Mouse (Mus musculus) embryonic fibroblast, embryonic 13.5 days (primary cell): ENCODE results near the gene Smad3.

ENCODE experiments used
- CTCF ChIP-seq: IDR thresholded peaks from 2 replicates; pipeline ENCODE4 v1.5.1; 2011; ENCODE audit warnings: mild to moderate bottlenecking, control low read depth, low read length, moderate library complexity, borderline replicate concordance; ENCODE audit not compliant: insufficient read depth
- POLR2A ChIP-seq: IDR thresholded peaks from 2 replicates; pipeline ENCODE4 v1.6.1; 2011; ENCODE audit warnings: low read depth, mild to moderate bottlenecking, control low read depth, low read length, moderate library complexity

DNA sequence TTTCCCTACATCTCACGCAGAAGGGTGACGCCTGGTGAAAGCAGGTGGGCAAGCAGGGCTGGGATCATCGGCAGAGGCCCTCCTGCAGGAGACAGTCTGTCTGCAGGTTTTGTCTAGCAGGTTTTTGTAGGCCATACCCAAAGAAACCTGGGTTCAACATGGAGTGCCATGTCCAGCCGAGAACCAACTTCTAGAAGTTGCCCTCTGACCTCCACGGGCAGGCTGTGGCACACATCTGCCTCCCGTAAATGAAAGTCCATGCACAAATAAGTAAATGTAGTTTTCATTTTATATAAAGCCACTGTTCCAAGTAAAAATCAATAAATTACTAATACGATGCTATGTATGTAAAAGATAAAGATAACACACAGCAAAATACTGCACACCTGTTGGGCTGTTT is 3.0 kb upstream of the Smad3 start:
- TF ChIP-seq CTCF: no peak
- no peak for TF ChIP-seq POLR2A
